Mouse (Mus musculus) ES-Bruce4 (cell line): Measurements from ENCODE around the gene Cdc37l1.

Source experiments
- CTCF ChIP-seq: IDR thresholded peaks from one replicate; pipeline ENCODE4 v1.8.1; 2011; ENCODE audit warnings: low read depth, low read length
- POLR2A ChIP-seq: IDR thresholded peaks from one replicate; pipeline ENCODE4 v1.8.1; 2011; ENCODE audit warnings: low read length; ENCODE audit not compliant: insufficient read depth

DNA sequence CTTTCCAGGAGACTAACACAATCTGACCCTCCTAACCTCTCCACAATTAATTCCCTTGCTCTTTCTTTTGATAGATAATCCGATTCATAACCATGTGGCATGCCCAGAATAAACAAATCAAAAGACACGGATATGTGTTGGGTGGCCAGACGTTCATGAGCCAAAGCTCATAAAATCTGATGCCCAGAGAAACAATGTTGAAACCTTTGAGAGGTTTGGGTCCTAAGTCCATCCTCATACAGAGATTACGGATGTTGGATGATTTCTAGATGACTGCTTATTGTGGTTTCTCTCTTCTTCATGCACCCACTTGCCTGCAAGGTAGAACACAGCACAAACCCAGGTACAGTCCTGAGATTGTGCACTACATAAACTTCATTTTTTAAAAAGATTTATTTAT lies 50.1 kb downstream of the Cdc37l1 start:
- TF ChIP-seq POLR2A (no peak), CTCF (no peak)
